Mouse (Mus musculus) MEL-GATA-1-ER (cell line): ENCODE data around the gene Trappc1.

Source experiments
- DNase-seq: peaks from one replicate; pipeline ENCODE4 v3.0.0-alpha.2; 2012; ENCODE audit warnings: low read depth; ENCODE audit errors: extremely low read depth

Gene Trappc1

GRCm38 (mm10) chr11:69369215-69369989, 45.6 kb downstream of the Trappc1 start, which contains the start of gene Chd3:
Chd3 (minus strand) TSS chr11:69369406.
- DNase-seq, result no peak

GRCm38 (mm10) chr11:69369990-69370816, 46.4 kb downstream of the Trappc1 start:
- DNase-seq, result peak; percentile 17

GRCm38 (mm10) chr11:69370817-69371215, 47.0 kb downstream of the Trappc1 start:
- no peak for DNase-seq

GRCm38 (mm10) chr11:69371601-69372000, 47.8 kb downstream of the Trappc1 start:
- no peak for DNase-seq

- peak; percentile 85 for DNase-seq
Observed at GRCm38 (mm10) chr11:69372056-69372779, 48.4 kb downstream of the Trappc1 start.

GRCm38 (mm10) chr11:69372780-69373170, 49.0 kb downstream of the Trappc1 start:
- no peak for DNase-seq

- DNase-seq, result peak; percentile 84
Observed at GRCm38 (mm10) chr11:69373223-69373965, 49.6 kb downstream of the Trappc1 start.
